Mouse (Mus musculus) limb, embryonic 14.5 days (tissue): Measurements from ENCODE around the gene Larp4b. TPM values are rescaled to one million over a fixed set of nuclear protein-coding genes. Genes with fewer than 3 reads are reported as not detected.

ENCODE experiments used
- ATAC-seq: fragments of 200-750 bp; cut with Nextera tagmentation; 2 replicates; pipeline ENCODE4 v1.8.0; 2017; ENCODE audit warnings: low read depth, moderate number of reproducible peaks, moderate TSS enrichment; ENCODE audit not compliant: low FRiP score
- DNase-seq: peaks from one replicate; pipeline ENCODE4 v3.0.0-alpha.2; 2015; ENCODE audit warnings: low spot score
- H3K27ac ChIP-seq: fragments of 300-500 bp; sonication (generic); replicated peaks from 2 replicates; pipeline ENCODE4 v1.5.1; 2014; ENCODE audit warnings: low read depth, mild to moderate bottlenecking, low read length, moderate library complexity, mixed read lengths
- H3K27me3 ChIP-seq: fragments of 300-500 bp; sonication (generic); 2 replicates; pipeline ENCODE4 v1.6.1; 2014; ENCODE audit warnings: low read length, mixed read lengths; ENCODE audit not compliant: control insufficient read depth, insufficient read depth
- H3K36me3 ChIP-seq: fragments of 300-500 bp; sonication (generic); 2 replicates; pipeline ENCODE4 v1.6.1; 2014; ENCODE audit warnings: mild to moderate bottlenecking, low read length, moderate library complexity, mixed read lengths; ENCODE audit not compliant: control insufficient read depth, insufficient read depth
- H3K4me1 ChIP-seq: fragments of 300-500 bp; sonication (generic); 2 replicates; pipeline ENCODE4 v1.6.1; 2014; ENCODE audit warnings: antibody characterized with exemption, low read length, mixed read lengths; ENCODE audit not compliant: control insufficient read depth, insufficient read depth
- H3K4me2 ChIP-seq: fragments of 300-500 bp; sonication (generic); replicated peaks from 2 replicates; pipeline ENCODE4 v1.6.1; 2014; ENCODE audit warnings: low read depth, mild to moderate bottlenecking, low read length, moderate library complexity; ENCODE audit not compliant: severe bottlenecking
- H3K4me3 ChIP-seq: fragments of 300-500 bp; sonication (generic); replicated peaks from 2 replicates; pipeline ENCODE4 v1.5.1; 2014; ENCODE audit warnings: low read length
- H3K9ac ChIP-seq: fragments of 300-500 bp; sonication (generic); 2 replicates; pipeline ENCODE4 v1.6.1; 2014; ENCODE audit warnings: mild to moderate bottlenecking, low read depth, low read length, moderate library complexity; ENCODE audit not compliant: severe bottlenecking
- H3K9me3 ChIP-seq: fragments of 300-500 bp; sonication (generic); 2 replicates; pipeline ENCODE4 v1.6.1; 2016; ENCODE audit warnings: low read length; ENCODE audit not compliant: control insufficient read depth
- POLR2A ChIP-seq: fragments of 200-500 bp; IDR thresholded peaks from 2 replicates; pipeline ENCODE4 v1.8.0; 2012; ENCODE audit warnings: inconsistent platforms, mild to moderate bottlenecking, moderate library complexity, borderline replicate concordance; ENCODE audit not compliant: insufficient read depth, insufficient read length; ENCODE audit errors: extremely low read depth
- WGBS: fragments of 180-500 bp; shearing (Covaris S2); extraction: QIAGEN DNeasy Blood & Tissue Kit; methylation state at CpG from one replicate; pipeline ENCODE4 v1.1.7; 2014; 5-methylcytosine and 5-hydroxymethylcytosine counted together
- polyA plus RNA-seq, 2 experiments: library from polyadenylated mRNA; depleted of rRNA in 1 of 2; stranded (reverse) in 1 of 2; unstranded in 1 of 2; fragments of >200 nt; fragmentation: Nextera tagmentation in 1 of 2; extraction: Ambion mirVana in 1 of 2; gene quantifications; 2 replicates each; pipeline versions ENCODE4 v1.2.1 to v1.2.3; 2012 to 2014

The Larp4b gene
- polyA plus RNA-seq, 2 experiments, result 23.9 to 40.0 TPM

DNA sequence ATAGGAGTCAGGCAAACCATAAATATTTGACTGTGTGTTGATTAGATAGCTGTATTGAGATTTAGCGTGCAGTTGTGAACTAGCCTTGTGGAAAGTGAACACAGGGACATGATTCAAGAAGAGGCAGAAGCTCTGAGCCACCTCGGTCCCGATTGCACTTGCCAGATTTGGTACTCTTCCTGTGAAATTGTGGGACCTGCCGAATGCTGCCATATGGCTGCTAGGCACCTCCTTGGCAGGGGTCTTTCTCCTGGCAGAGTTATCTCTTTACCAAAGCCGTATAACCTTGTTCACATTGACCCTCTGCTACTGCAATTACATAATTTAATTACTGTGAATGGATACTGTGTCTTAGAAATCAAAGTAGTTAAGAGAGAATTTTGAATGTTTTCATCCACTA is 12.6 kb downstream of the Larp4b start:
- H3K9ac ChIP-seq, result no peak overlapping the region
- H3K4me2 ChIP-seq, result no peak overlapping the region
- no peak for ATAC-seq
- no peaks in the 10 kb centered on the region for H3K36me3 ChIP-seq
- no peak for TF ChIP-seq POLR2A
- H3K27me3 ChIP-seq, result no peaks in the 10 kb centered on the region
- H3K27ac ChIP-seq, result no peak overlapping the region
- no peak for DNase-seq
- no peak overlapping the region for H3K4me3 ChIP-seq
- 75% methylated on average over 5 of the region's 5 CpGs for WGBS
- no peaks in the 10 kb centered on the region for H3K4me1 ChIP-seq
- no peaks in the 10 kb centered on the region for H3K9me3 ChIP-seq

DNA sequence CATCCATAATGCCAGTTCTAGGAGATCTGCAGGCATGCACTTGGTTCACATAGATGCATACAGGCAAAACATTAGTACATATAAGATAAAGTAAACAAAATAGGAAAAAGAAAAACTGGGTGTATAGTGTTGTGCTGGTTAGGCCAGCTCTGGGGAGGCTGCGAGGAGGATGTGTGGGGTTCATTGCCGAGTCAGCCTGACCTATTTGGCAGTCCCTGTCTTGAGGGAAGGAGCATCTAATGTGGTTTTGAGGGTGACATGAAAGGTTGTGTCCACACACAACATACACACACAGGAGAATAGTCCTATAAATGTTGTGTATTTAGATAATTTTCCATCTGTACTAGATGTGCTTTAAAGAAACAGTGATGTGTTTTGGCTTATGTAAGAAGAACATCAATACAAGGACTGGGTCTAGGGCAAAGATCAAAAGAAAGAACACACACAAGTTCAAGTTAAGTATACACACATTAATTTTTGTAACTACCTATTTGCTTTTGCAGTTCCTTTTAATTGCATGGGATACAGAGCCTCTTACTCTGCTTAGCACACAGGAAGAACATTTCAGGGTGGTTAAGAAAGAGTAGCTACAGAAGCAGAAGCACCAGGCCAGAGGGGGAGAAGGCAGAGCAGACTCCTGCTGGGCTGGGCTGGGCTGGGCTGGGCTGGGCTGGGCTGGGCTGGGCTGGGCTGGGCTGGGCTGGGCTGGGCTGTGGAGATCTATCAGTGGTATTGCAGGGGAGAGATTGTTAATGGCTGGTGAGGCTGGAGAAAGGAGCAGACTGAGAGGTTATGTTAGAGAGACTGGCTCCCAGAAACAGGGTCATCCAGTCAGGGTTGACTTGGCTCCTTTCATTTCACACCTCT is 13.5 kb downstream of the Larp4b start:
- H3K36me3 ChIP-seq, result no peaks in the 10 kb centered on the region
- H3K27me3 ChIP-seq, result no peaks in the 10 kb centered on the region
- no peaks in the 10 kb centered on the region for H3K4me1 ChIP-seq
- no peak for TF ChIP-seq POLR2A
- no peak overlapping the region for H3K4me2 ChIP-seq
- no peak for ATAC-seq
- DNase-seq, result no peak
- no peak overlapping the region for H3K27ac ChIP-seq
- no peak overlapping the region for H3K9ac ChIP-seq
- no peak overlapping the region for H3K4me3 ChIP-seq
- WGBS, result 84% methylated on average over 2 of the region's 2 CpGs
- no peaks in the 10 kb centered on the region for H3K9me3 ChIP-seq

DNA sequence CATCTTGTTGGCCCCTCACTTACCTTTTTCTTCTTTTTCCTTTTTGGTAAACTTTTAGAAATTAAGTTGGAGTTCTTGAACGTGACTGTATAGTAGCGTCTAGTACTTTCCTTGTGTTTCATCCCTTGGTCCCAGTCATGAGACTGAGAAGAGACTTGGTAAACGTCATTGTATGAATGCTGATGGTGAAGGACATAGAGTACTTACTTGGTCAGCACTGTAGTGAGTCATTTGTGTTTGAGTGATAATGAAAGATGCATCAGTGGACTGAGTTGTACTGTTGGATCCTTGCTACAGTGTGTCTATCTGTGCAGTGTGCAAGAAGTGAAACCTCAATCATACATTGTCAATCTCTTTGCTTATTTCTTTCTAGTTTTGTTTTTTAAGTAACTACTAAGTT is 20.1 kb downstream of the Larp4b start:
- ATAC-seq (no peak), DNase-seq (no peak)
- no peak overlapping the region for H3K9ac ChIP-seq
- H3K27me3 ChIP-seq, result no peaks in the 10 kb centered on the region
- no peaks in the 10 kb centered on the region for H3K4me1 ChIP-seq
- no peak for TF ChIP-seq POLR2A
- no peak overlapping the region for H3K4me2 ChIP-seq
- no peak overlapping the region for H3K27ac ChIP-seq
- H3K4me3 ChIP-seq, result no peak overlapping the region
- H3K36me3 ChIP-seq, result no peaks in the 10 kb centered on the region
- WGBS, result 89% methylated on average over 3 of the region's 3 CpGs
- no peaks in the 10 kb centered on the region for H3K9me3 ChIP-seq

DNA sequence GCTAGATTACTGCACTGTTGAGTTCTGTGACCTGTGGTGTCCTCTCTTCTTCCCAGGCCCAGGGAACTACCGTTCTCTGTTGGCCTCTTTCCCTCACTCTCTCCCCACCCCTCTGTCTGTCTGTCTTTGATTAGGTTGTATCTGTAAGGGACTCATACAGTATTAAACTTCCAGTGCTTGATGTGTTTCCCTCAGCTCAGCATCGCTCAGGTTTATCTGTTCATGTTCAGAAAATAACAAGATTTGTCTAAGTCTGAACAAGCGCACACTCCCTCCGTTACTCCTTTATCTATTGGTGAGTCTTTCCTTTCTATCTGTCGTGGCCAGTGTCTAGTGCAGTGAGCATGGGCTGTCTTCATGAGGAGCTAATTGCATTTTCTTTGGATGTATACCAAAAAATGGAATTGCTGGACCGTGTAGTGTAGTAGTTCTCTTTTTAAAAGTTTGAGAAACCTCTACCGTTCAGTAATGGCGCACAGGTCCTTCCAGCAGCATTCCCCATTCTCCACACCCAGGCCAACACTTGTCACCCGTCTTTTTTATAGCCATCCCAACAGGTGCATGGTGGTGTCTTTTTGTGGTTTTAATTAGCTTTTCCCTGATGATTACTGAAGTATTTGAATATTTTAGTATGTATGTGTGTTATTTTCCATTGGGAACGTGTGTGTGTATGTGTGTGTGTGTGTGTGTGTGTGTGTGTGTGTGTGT is 27.3 kb downstream of the Larp4b start:
- Histone ChIP-seq H3K4me1 (no peaks in the 10 kb centered on the region), H3K27me3 (no peaks in the 10 kb centered on the region), H3K27ac (no peak overlapping the region), H3K9me3 (no peaks in the 10 kb centered on the region), H3K36me3 (peaks cover 26% of the 10 kb centered on the region), H3K9ac (no peak overlapping the region), H3K4me3 (no peak overlapping the region), H3K4me2 (no peak overlapping the region)
- DNase-seq (no peak), ATAC-seq (no peak)
- WGBS, result 86% methylated on average over 10 of the region's 10 CpGs
- no peak for TF ChIP-seq POLR2A

DNA sequence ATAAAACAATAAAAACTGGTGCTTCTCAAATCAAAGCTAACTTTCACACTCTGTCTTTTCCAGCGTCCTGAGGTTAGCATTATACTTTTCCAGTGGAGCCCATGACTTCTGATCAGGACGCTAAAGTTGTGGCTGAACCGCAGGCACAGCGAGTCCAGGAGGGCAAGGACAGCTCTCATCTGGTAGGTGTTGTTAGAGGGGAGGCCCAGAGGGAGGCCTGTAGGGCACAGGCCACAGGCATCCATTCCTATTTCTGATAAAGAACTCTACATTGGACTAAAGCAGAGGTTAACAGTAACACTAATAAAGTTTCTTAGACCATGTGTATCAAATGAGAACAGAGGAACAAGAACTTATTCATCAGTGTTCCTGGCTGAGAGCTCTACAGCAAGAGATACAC is 28.4 kb downstream of the Larp4b start:
- WGBS, result 88% methylated on average over 4 of the region's 4 CpGs
- no peak overlapping the region for H3K4me3 ChIP-seq
- DNase-seq (no peak), ATAC-seq (no peak)
- no peak for TF ChIP-seq POLR2A
- H3K27ac ChIP-seq, result no peak overlapping the region
- no peak overlapping the region for H3K9ac ChIP-seq
- no peaks in the 10 kb centered on the region for H3K4me1 ChIP-seq
- peaks cover 30% of the 10 kb centered on the region for H3K36me3 ChIP-seq
- no peaks in the 10 kb centered on the region for H3K9me3 ChIP-seq
- H3K4me2 ChIP-seq, result no peak overlapping the region
- H3K27me3 ChIP-seq, result no peaks in the 10 kb centered on the region
